17 mouse cellular contexts compared by ENCODE assay signal in the genomic region with DNA sequence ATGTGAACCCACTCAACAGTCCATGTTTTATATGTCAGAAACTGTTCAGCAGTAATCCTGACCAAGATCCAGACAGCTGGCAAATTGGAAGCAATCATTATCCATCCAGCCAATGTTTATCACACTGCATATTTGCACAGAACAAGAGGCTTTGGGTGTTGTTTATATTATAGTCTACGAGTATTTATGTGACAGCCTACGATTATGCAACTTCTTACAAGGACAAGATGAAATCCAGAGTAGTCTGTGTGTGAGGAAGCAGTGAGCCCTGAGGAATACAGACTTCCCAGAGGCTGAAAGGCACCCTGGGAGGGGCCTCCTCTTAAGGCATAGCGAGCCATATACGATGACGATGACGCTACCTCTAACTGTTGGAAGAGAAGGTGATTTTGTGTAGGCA. TPM values are rescaled to one million over a fixed set of nuclear protein-coding genes. Genes with fewer than 3 reads are reported as not detected.
A peak's percentile ranks its signal among the peaks of the same experiment; 100 is the strongest.
DNase-seq lines count a peak whose midpoint lies in the region; ATAC-seq and TF ChIP-seq lines count a peak whose summit lies in the region.
"Had no signal": no experiment of that assay in that cellular context is flagged by ENCODE, and none has a peak within 500 bp of the region (broad histone marks: within the 10 kb centered on the region; RNA-seq: fewer than 3 reads in every experiment).

No protein-coding gene starts in this region.

- TF ChIP-seq CTCF in layer of hippocampus, adult 2 months (conservative IDR thresholded peaks at IDR 0.05) = no peak
- TF ChIP-seq CTCF in brain, embryonic 14.5 days (IDR thresholded peaks at IDR 0.05; ENCODE audit: borderline replicate concordance, extremely low read depth, insufficient read depth, insufficient read length) = no peak

- H3K27ac ChIP-seq in layer of hippocampus, adult 2 months = 0 out of 2 replicates have a peak overlapping the region, but pooled peaks have one; percentile 32
- H3K27ac ChIP-seq: hindbrain, embryonic 10.5 days; neural tube, embryonic 15.5 days had no signal

- no peak for DNase-seq in frontal cortex, postnatal 25 days (ENCODE audit: low spot score in 2 of 2)
- peak; percentile 21 to 55 for DNase-seq in layer of hippocampus, adult 2 months (ENCODE audit: low spot score in 2 of 2)
- no peak for DNase-seq in layer of hippocampus, adult 11-12 months (ENCODE audit: low spot score)
- DNase-seq in brain, embryonic 14.5 days (ENCODE audit: low read depth) = peak; percentile 74
- DNase-seq in lung, postnatal 25 days (ENCODE audit: low spot score) = peak; percentile 67
- DNase-seq in adrenal gland, postnatal 10 days = no peak
- DNase-seq in kidney, adult 9 months = no peak
- DNase-seq: cerebellum, adult 2 months; gastrocnemius, postnatal 25 days; kidney, adult 18-20 months; thymus, postnatal 36 days had no signal

- ATAC-seq in frontal cortex, adult (ENCODE audit: low TSS enrichment) = peak; percentile 48

- no peak for TF ChIP-seq POLR2A in brain, embryonic 14.5 days (IDR thresholded peaks at IDR 0.05; ENCODE audit: borderline replicate concordance, extremely low read depth, insufficient read depth, insufficient read length, poor library complexity, severe bottlenecking)

- no peak overlapping the region for H3K4me3 ChIP-seq in layer of hippocampus, adult 2 months
- H3K4me3 ChIP-seq: hindbrain, embryonic 10.5 days; limb, embryonic 12.5 days; neural tube, embryonic 15.5 days had no signal

RNA-seq across cellular contexts. Expression of gene Tekt3, which starts 36.0 kb away (rescaled TPM):
- total RNA-seq in layer of hippocampus, adult 2 months (2021) = under 1 TPM in 1 of 2 experiments, not detected in 1; 0.20 TPM
- not detected in 2 replicates for polyA plus RNA-seq in brain, embryonic 14.5 days (2012; rRNA removed)
- not detected for total RNA-seq in adrenal gland, postnatal 10 days (2021)
- total RNA-seq: adrenal gland, postnatal 4 days; gastrocnemius, postnatal 25 days had no signal
- polyA plus RNA-seq: cerebellum, adult 2 months; hindbrain, embryonic 10.5 days; limb, embryonic 12.5 days; macrophage; neural tube, embryonic 15.5 days had no signal

Comparison
In these comparisons a context has a peak if more than half of its experiments do, and no peak if none do; other contexts are left out.
1. DNase-seq: peak in layer of hippocampus, adult 2 months (2 of 2), brain, embryonic 14.5 days (single experiment) and lung, postnatal 25 days (single experiment); none in frontal cortex, postnatal 25 days (0 of 2), layer of hippocampus, adult 11-12 months (single experiment), adrenal gland, postnatal 10 days (single experiment) and kidney, adult 9 months (single experiment).